Mouse (Mus musculus) left cerebral cortex, adult 2 months (tissue): ENCODE measurements around the gene Grtp1. TPM values are rescaled to one million over a fixed set of nuclear protein-coding genes. Genes with fewer than 3 reads are reported as not detected.
A peak's percentile ranks its signal among the peaks of the same experiment; 100 is the strongest.
"Not testable (repeated sequence)": the region's sequence is repeated elsewhere in the genome, so short reads cannot be mapped to it uniquely, and the experiment has no call there.

ENCODE experiments used
- DNase-seq, 2 experiments: peaks; one replicate each; pipeline ENCODE4 v3.0.0; 2021 to 2022; ENCODE audit warnings: low spot score in 2 of 2, mixed read lengths in 1 of 2; ENCODE audit errors: extremely low spot score in 1 of 2
- H3K27ac ChIP-seq: fragments of 200-600 bp; 2 replicates; pipeline ENCODE4 v1.8.1; 2022
- H3K4me3 ChIP-seq: fragments of 200-600 bp; 2 replicates; pipeline ENCODE4 v1.8.1; 2022
- CTCF ChIP-seq: fragments of 200-600 bp; IDR thresholded peaks from 2 replicates; pipeline ENCODE4 v1.8.1; 2022; ENCODE audit warnings: antibody characterized with exemption, mild to moderate bottlenecking, moderate library complexity
- intact Hi-C: fragments of 180-260 bp; cut with DNase I; formaldehyde crosslinking; loops from one replicate; pipeline ENCODE4 v1.15.1; 2025
- microRNA-seq, 2 experiments: library from miRNA; unstranded; fragments of <30 nt; microRNA quantifications; one replicate each; pipeline ENCODE4 v1.2.0; 2021
- total RNA-seq, 2 experiments: library from RNA; stranded (reverse); gene quantifications; 2 replicates each; pipeline ENCODE4 v1.2.3; 2021

The Grtp1 gene
- total RNA-seq, 2 experiments from 2014 or later = 3.1 to 5.0 TPM

DNA sequence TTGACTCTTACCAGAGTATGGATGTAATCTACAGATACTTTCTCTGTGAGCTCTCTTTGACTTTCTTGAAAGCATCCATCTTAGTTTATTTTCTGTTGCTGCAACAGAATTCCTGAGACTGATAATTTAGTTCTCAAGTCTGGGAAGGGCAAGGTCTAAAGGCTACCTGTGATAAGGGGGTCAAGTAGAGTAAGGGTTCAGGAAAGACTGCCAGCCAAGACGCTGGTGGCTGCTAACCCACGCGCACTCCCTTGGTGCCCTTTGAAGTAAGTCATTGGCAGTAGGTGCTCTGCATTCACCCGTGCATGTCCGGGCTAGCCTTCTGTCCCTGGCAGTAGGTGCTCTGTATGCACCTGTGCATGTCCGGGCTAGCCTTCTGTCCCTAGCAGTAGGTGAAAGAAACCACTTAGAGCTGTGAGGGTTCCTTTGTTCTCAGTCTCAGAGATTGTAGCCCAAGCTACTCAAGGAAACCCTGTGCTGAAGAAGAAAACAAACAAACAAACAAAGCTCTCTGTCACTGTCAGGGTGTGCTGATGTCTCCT, 60.7 kb downstream of the Grtp1 start:
- no peak overlapping the region for H3K27ac ChIP-seq
- no peak overlapping the region for H3K4me3 ChIP-seq
- intact Hi-C loops = no loop called here
- no peak for TF ChIP-seq CTCF
- DNase-seq = no peak

DNA sequence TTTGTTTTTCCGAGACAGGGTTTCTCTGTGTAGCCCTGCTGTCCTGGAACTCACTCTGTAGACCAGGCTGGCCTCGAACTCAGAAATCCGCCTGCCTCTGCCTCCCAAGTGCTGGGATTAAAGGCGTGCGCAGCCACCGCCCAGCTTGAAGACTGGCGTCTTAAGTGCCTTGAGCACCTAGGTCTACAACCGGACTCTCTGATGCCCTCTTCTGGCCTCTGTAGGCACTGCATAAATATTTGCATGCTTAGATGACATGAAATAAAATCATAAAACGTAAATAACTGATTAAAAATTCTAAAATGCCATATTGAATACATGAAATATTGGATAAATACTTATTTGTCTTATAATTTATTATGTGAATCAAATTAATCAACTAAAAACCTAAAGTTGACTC, 68.2 kb downstream of the Grtp1 start:
- not testable (repeated sequence) for H3K27ac ChIP-seq, H3K4me3 ChIP-seq
- peak; percentile 26 to 59 for DNase-seq
- intact Hi-C loops = loop anchor here (2.0 to 5.0 kb wide), 2 partner anchors 83 to 120 kb away; partner anchors contain the start of gene Adprhl1
- peak; percentile 79 for TF ChIP-seq CTCF

DNA sequence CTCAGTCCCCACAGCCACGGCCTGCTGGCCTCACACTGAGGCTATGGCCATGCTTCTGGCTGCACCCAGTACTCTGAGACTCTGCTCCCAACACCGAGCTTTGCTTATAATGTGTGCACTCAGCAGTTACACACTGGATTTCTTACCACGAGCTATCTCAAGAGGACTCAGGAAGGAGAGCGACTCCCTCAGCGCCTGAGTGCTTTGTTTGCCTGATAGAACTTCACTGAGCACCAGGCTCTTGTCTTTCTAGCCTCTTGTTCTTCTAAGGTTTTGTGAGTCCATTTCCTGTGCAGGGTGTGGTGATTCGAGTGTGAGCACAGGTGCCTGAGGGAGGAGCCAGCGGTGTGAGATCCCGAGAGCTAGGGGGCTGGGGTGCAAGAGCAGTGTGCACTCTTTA, 75.5 kb downstream of the Grtp1 start:
- no peak for TF ChIP-seq CTCF
- no peak for DNase-seq
- H3K27ac ChIP-seq = no peak overlapping the region
- intact Hi-C loops = no loop called here
- H3K4me3 ChIP-seq = no peak overlapping the region

DNA sequence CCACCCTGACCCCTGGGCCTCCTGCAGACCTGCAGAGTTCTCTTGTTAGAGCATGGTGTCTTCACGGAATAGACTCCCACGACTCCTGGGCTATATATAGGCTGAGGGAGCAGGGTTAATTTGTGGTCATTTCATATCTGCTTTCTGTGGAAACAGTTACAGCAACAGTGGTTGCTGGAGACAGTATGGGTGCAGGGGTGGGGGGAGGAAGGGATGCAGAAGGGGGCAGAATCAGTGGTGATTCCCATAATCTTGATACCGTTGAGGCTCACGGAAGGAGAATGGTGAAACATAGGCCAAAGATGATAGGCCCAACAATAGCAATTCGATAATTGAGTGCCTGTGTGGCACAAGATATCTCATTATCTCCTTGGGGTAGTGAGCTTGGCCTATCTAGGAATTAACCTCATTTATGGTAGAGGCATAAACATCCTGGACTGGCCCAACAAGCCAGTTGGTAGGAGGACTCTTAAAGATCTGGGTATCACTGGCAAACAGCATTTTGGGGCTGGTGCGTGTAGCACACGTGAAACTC, 77.5 kb downstream of the Grtp1 start:
- TF ChIP-seq CTCF = no peak
- no peak for DNase-seq
- Histone ChIP-seq H3K27ac (no peak overlapping the region), H3K4me3 (no peak overlapping the region)
- intact Hi-C loops = no loop called here

Small RNA genes within 50 kb of the gene (microRNA-seq; reads per million reads assigned to microRNA genes)
- gene Mir1968 (14.1 to 30.8 reads per million in 2 experiments), gene Mir7065 (0 reads per million in 2 experiments)

Other genes with a start within 250 kb of the Grtp1 start
- under 1 TPM in 1 of 2 experiments, not detected in 1; 0.49 TPM for gene F7, start 174.6 kb downstream of the Grtp1 start, total RNA-seq
- under 1 TPM in 1 of 2 experiments, not detected in 1; 0.45 TPM for gene F10, start 163.3 kb downstream of the Grtp1 start, total RNA-seq
- not detected for gene Proz, start 139.7 kb downstream of the Grtp1 start, total RNA-seq
- 10 to 100 TPM; 27.8 to 30.7 TPM for gene Pcid2, start 95.2 kb downstream of the Grtp1 start, total RNA-seq
- gene Cul4a, start 95.0 kb downstream of the Grtp1 start, total RNA-seq = 10 to 100 TPM; 53.4 to 54.0 TPM
- 100 to 1,000 TPM; 251 to 255 TPM for gene Lamp1, start 41.5 kb downstream of the Grtp1 start, total RNA-seq
- 1 to 10 TPM; 1.4 to 1.7 TPM for gene Adprhl1, start 53.5 kb upstream of the Grtp1 start, total RNA-seq
- 10 to 100 TPM; 40.5 to 46.0 TPM for gene Dcun1d2, start 87.5 kb upstream of the Grtp1 start, total RNA-seq
- 10 to 100 TPM; 47.3 to 51.9 TPM for gene Tmco3, start 87.6 kb upstream of the Grtp1 start, total RNA-seq
- 10 to 100 TPM; 58.5 to 62.5 TPM for gene Tfdp1, start 138.1 kb upstream of the Grtp1 start, total RNA-seq
- not detected for gene Atp4b, start 196.2 kb upstream of the Grtp1 start, total RNA-seq
- gene Grk1, start 204.5 kb upstream of the Grtp1 start, total RNA-seq = not detected
- 1 to 10 TPM; 3.6 to 5.9 TPM for gene Tmem255b, start 234.6 kb upstream of the Grtp1 start, total RNA-seq